Mouse (Mus musculus) CH12.LX (cell line): ENCODE measurements at regions not wholly inside any gene's neighbourhood (a gene's known extent, or its start where the extent isn't known, plus 50 kb on each side); places are given as distances from the start of the nearest gene placed in this dataset.

Experiments used
- EP300 ChIP-seq: IDR thresholded peaks from 2 replicates; pipeline ENCODE4 v1.6.1; 2011; ENCODE audit warnings: low read length, improper control_type of control experiment
- POLR2AphosphoS2 ChIP-seq: IDR thresholded peaks from 2 replicates; pipeline ENCODE4 v1.6.1; 2011; ENCODE audit warnings: low read depth, low read length, improper control_type of control experiment
- UBTF ChIP-seq: IDR thresholded peaks from 2 replicates; pipeline ENCODE4 v1.6.1; 2012; ENCODE audit warnings: low read depth, mild to moderate bottlenecking, inconsistent platforms, low read length, improper control_type of control experiment, moderate library complexity
- ZC3H11A ChIP-seq: IDR thresholded peaks from 2 replicates; pipeline ENCODE4 v1.6.1; 2012; ENCODE audit warnings: low read depth, mild to moderate bottlenecking, inconsistent platforms, low read length, improper control_type of control experiment

DNA sequence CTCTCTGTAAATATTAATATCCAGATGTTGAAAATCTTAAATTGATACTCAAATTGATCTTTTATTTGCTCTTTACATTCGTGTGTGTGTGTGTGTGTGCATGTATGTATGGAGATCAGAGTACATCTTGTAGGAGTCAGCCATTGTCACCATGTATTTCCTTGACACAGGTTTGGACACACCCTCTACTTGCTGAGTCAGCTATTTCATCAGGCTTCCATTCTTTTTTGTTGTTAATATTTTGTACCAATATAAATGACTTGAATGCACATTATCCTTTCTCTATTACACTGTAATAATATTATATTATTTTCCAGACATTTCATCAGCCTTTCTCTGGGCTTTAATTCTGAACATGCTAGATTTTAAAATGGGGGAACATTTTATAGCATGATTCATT lies 85.8 kb upstream of the Amot start:
- no peak for TF ChIP-seq ZC3H11A
- TF ChIP-seq UBTF, result no peak
- no peak for TF ChIP-seq EP300
- TF ChIP-seq POLR2AphosphoS2, result no peak
